Mouse (Mus musculus): ENCODE data around the gene Pex11g. TPM values are rescaled to one million over a fixed set of nuclear protein-coding genes. Genes with fewer than 3 reads are reported as not detected.

Pex11g gene
- polyA plus RNA-seq, 1 experiment from 2014 or later = 5.0 TPM

- peaks cover 21% of the 10 kb centered on the region; the same call in 1 of the 2 replicates for H3K27me3 ChIP-seq
- no peak overlapping the region for H3K9ac ChIP-seq
- H3K36me3 ChIP-seq = no peaks in the 10 kb centered on the region
- H3K9me3 ChIP-seq = no peaks in the 10 kb centered on the region
- no peak for ATAC-seq (ENCODE audit: insufficient number of reproducible peaks, insufficient read depth, low FRiP score, low TSS enrichment)
- no peak overlapping the region for H3K27ac ChIP-seq
- WGBS = 17% methylated on average over 37 of the region's 37 CpGs
- 0 out of 2 replicates have a peak, but pooled peaks cover 5% of the 10 kb centered on the region for H3K4me1 ChIP-seq
- H3K4me3 ChIP-seq = peak overlapping the region; percentile 26
- peak overlapping the region; percentile 52 for H3K4me2 ChIP-seq (replicated peaks)
These were observed 8.4 kb upstream of the Pex11g start for GRCm38 (mm10) chr8:3475715-3476429.

GRCm38 (mm10) chr8:3470562-3470961, 3.1 kb upstream of the Pex11g start, which contains the start of gene Tex45:
Tex45 (plus strand) TSS chr8:3470862.
- H3K9me3 ChIP-seq = no peaks in the 10 kb centered on the region
- no peak within 1 kb of the TSS for H3K27ac ChIP-seq
- peaks cover 4% of the 10 kb centered on the region; the same call in 1 of the 2 replicates for H3K27me3 ChIP-seq
- no peak within 1 kb of the TSS for H3K4me2 ChIP-seq (replicated peaks)
- H3K9ac ChIP-seq = no peak within 1 kb of the TSS
- H3K36me3 ChIP-seq = no peaks in the 10 kb centered on the region
- H3K4me3 ChIP-seq = no peak within 1 kb of the TSS
- no peak for ATAC-seq (ENCODE audit: insufficient number of reproducible peaks, insufficient read depth, low FRiP score, low TSS enrichment)
- H3K4me1 ChIP-seq = peaks cover 6% of the 10 kb centered on the region; the same call in 1 of the 2 replicates

- no peak overlapping the region for H3K27ac ChIP-seq
- H3K9me3 ChIP-seq = no peaks in the 10 kb centered on the region
- 100% methylated on average over 1 of the region's 1 CpGs for WGBS
- H3K27me3 ChIP-seq = no peaks in the 10 kb centered on the region
- ATAC-seq (ENCODE audit: insufficient number of reproducible peaks, insufficient read depth, low FRiP score, low TSS enrichment) = no peak
- no peak overlapping the region for H3K4me3 ChIP-seq
- peaks cover 6% of the 10 kb centered on the region; the same call in 1 of the 2 replicates for H3K4me1 ChIP-seq
- no peaks in the 10 kb centered on the region for H3K36me3 ChIP-seq
- H3K4me2 ChIP-seq (replicated peaks) = no peak overlapping the region
- H3K9ac ChIP-seq = no peak overlapping the region
These were observed 1.4 kb upstream of the Pex11g start for GRCm38 (mm10) chr8:3468838-3469237.

- ATAC-seq (ENCODE audit: insufficient number of reproducible peaks, insufficient read depth, low FRiP score, low TSS enrichment) = no peak
- H3K9me3 ChIP-seq = no peaks in the 10 kb centered on the region
- no peaks in the 10 kb centered on the region for H3K36me3 ChIP-seq
- H3K27me3 ChIP-seq = no peaks in the 10 kb centered on the region
- WGBS = 53% methylated on average over 9 of the region's 9 CpGs
- H3K4me2 ChIP-seq (replicated peaks) = peak overlapping the region; percentile 56
- peaks cover 6% of the 10 kb centered on the region; the same call in 1 of the 2 replicates for H3K4me1 ChIP-seq
- H3K27ac ChIP-seq = peak overlapping the region; percentile 67
- H3K9ac ChIP-seq = peak overlapping the region; percentile 53
- H3K4me3 ChIP-seq = peak overlapping the region; percentile 44
These were observed 536 bp upstream of the Pex11g start for GRCm38 (mm10) chr8:3467886-3468545.

- Histone ChIP-seq H3K9ac (no peak overlapping the region), H3K4me3 (no peak overlapping the region), H3K27me3 (no peaks in the 10 kb centered on the region), H3K4me1 (peaks cover 6% of the 10 kb centered on the region; the same call in 1 of the 2 replicates), H3K36me3 (no peaks in the 10 kb centered on the region), H3K9me3 (no peaks in the 10 kb centered on the region), H3K4me2 (replicated peaks) (no peak overlapping the region), H3K27ac (no peak overlapping the region)
- 40% methylated on average over 5 of the region's 5 CpGs for WGBS
- ATAC-seq (ENCODE audit: insufficient number of reproducible peaks, insufficient read depth, low FRiP score, low TSS enrichment) = no peak
These were observed 3.2 kb downstream of the Pex11g start for GRCm38 (mm10) chr8:3464309-3464708.

- Histone ChIP-seq H3K4me3 (no peak overlapping the region), H3K27ac (no peak overlapping the region), H3K27me3 (no peaks in the 10 kb centered on the region), H3K4me1 (peaks cover 6% of the 10 kb centered on the region; the same call in 1 of the 2 replicates), H3K9ac (no peak overlapping the region), H3K9me3 (no peaks in the 10 kb centered on the region), H3K4me2 (replicated peaks) (no peak overlapping the region), H3K36me3 (0 out of 2 replicates have a peak, but pooled peaks cover 1% of the 10 kb centered on the region)
- ATAC-seq (ENCODE audit: insufficient number of reproducible peaks, insufficient read depth, low FRiP score, low TSS enrichment) = no peak
- 87% methylated on average over 2 of the region's 2 CpGs for WGBS
These were observed 4.2 kb downstream of the Pex11g start for GRCm38 (mm10) chr8:3463248-3463647.

- Histone ChIP-seq H3K27ac (no peak overlapping the region), H3K9me3 (no peaks in the 10 kb centered on the region), H3K9ac (no peak overlapping the region), H3K36me3 (peaks cover 96% of the 10 kb centered on the region), H3K4me3 (no peak overlapping the region), H3K27me3 (no peaks in the 10 kb centered on the region), H3K4me2 (replicated peaks) (no peak overlapping the region), H3K4me1 (no peaks in the 10 kb centered on the region)
- no peak for ATAC-seq (ENCODE audit: insufficient number of reproducible peaks, insufficient read depth, low FRiP score, low TSS enrichment)
- WGBS = 96% methylated on average over 25 of the region's 25 CpGs
These were observed 15.5 kb downstream of the Pex11g start for GRCm38 (mm10) chr8:3451992-3452391.

GRCm38 (mm10) chr8:3450670-3451069, 16.8 kb downstream of the Pex11g start:
- no peak overlapping the region for H3K27ac ChIP-seq
- no peak overlapping the region for H3K9ac ChIP-seq
- H3K36me3 ChIP-seq = peaks cover 94% of the 10 kb centered on the region
- H3K4me3 ChIP-seq = no peak overlapping the region
- H3K27me3 ChIP-seq = no peaks in the 10 kb centered on the region
- ATAC-seq (ENCODE audit: insufficient number of reproducible peaks, insufficient read depth, low FRiP score, low TSS enrichment) = no peak
- H3K4me1 ChIP-seq = no peaks in the 10 kb centered on the region
- H3K4me2 ChIP-seq (replicated peaks) = no peak overlapping the region
- WGBS = 29% methylated on average over 5 of the region's 5 CpGs
- no peaks in the 10 kb centered on the region for H3K9me3 ChIP-seq

- Histone ChIP-seq H3K27ac (no peak overlapping the region), H3K4me1 (no peaks in the 10 kb centered on the region), H3K4me2 (replicated peaks) (no peak overlapping the region), H3K27me3 (no peaks in the 10 kb centered on the region), H3K9me3 (no peaks in the 10 kb centered on the region), H3K4me3 (no peak overlapping the region), H3K9ac (no peak overlapping the region), H3K36me3 (peaks cover 88% of the 10 kb centered on the region)
- 82% methylated on average over 2 of the region's 2 CpGs for WGBS
- no peak for ATAC-seq (ENCODE audit: insufficient number of reproducible peaks, insufficient read depth, low FRiP score, low TSS enrichment)
These were observed 18.3 kb downstream of the Pex11g start for GRCm38 (mm10) chr8:3449226-3449625.

GRCm38 (mm10) chr8:3439510-3439909, 28.0 kb downstream of the Pex11g start:
- Histone ChIP-seq H3K4me3 (no peak overlapping the region), H3K9ac (no peak overlapping the region), H3K27me3 (no peaks in the 10 kb centered on the region), H3K4me1 (no peaks in the 10 kb centered on the region), H3K36me3 (peaks cover 59% of the 10 kb centered on the region), H3K9me3 (no peaks in the 10 kb centered on the region), H3K4me2 (replicated peaks) (no peak overlapping the region), H3K27ac (no peak overlapping the region)
- no peak for ATAC-seq (ENCODE audit: insufficient number of reproducible peaks, insufficient read depth, low FRiP score, low TSS enrichment)
- WGBS = 76% methylated on average over 12 of the region's 12 CpGs

GRCm38 (mm10) chr8:3436492-3436891, 31.0 kb downstream of the Pex11g start:
- Histone ChIP-seq H3K36me3 (peaks cover 80% of the 10 kb centered on the region), H3K4me3 (no peak overlapping the region), H3K27ac (no peak overlapping the region), H3K9me3 (no peaks in the 10 kb centered on the region), H3K4me2 (replicated peaks) (no peak overlapping the region), H3K27me3 (no peaks in the 10 kb centered on the region), H3K4me1 (no peaks in the 10 kb centered on the region), H3K9ac (no peak overlapping the region)
- 77% methylated on average over 6 of the region's 6 CpGs for WGBS
- ATAC-seq (ENCODE audit: insufficient number of reproducible peaks, insufficient read depth, low FRiP score, low TSS enrichment) = no peak

GRCm38 (mm10) chr8:3431113-3431512, 36.4 kb downstream of the Pex11g start:
- no peak overlapping the region for H3K4me3 ChIP-seq

More at GRCm38 (mm10) chr8:3431113-3431512, 36.4 kb downstream of the Pex11g start:
- H3K9me3 ChIP-seq = no peaks in the 10 kb centered on the region
- no peak overlapping the region for H3K9ac ChIP-seq
- H3K36me3 ChIP-seq = peaks cover 44% of the 10 kb centered on the region
- WGBS = 80% methylated on average over 3 of the region's 3 CpGs
- H3K4me2 ChIP-seq (replicated peaks) = no peak overlapping the region
- no peak overlapping the region for H3K27ac ChIP-seq
- ATAC-seq (ENCODE audit: insufficient number of reproducible peaks, insufficient read depth, low FRiP score, low TSS enrichment) = no peak
- H3K27me3 ChIP-seq = no peaks in the 10 kb centered on the region
- no peaks in the 10 kb centered on the region for H3K4me1 ChIP-seq
